Mouse (Mus musculus) kidney, embryonic 16.5 days (tissue): ENCODE results near the gene Pdcl3. TPM values are rescaled to one million over a fixed set of nuclear protein-coding genes. Genes with fewer than 3 reads are reported as not detected.

Experiments
- ATAC-seq: fragments of 200-750 bp; cut with Nextera tagmentation; 2 replicates; pipeline ENCODE4 v1.8.0; 2017; ENCODE audit warnings: moderate TSS enrichment; ENCODE audit not compliant: low FRiP score, low TSS enrichment
- H3K27ac ChIP-seq: fragments of 300-500 bp; sonication (generic); 2 replicates; pipeline ENCODE4 v1.5.1; 2014; ENCODE audit warnings: low read length
- H3K27me3 ChIP-seq: fragments of 300-500 bp; sonication (generic); 2 replicates; pipeline ENCODE4 v1.6.1; 2014; ENCODE audit warnings: low read length, control low read depth, mixed read lengths; ENCODE audit not compliant: insufficient read depth
- H3K36me3 ChIP-seq: fragments of 300-500 bp; sonication (generic); 2 replicates; pipeline ENCODE4 v1.6.1; 2014; ENCODE audit warnings: low read length, control low read depth, mixed read lengths; ENCODE audit not compliant: insufficient read depth
- H3K4me1 ChIP-seq: fragments of 300-500 bp; sonication (generic); 2 replicates; pipeline ENCODE4 v1.6.1; 2014; ENCODE audit warnings: low read length, control low read depth, mixed read lengths; ENCODE audit not compliant: insufficient read depth
- H3K4me2 ChIP-seq: fragments of 300-500 bp; sonication (generic); replicated peaks from 2 replicates; pipeline ENCODE4 v1.6.1; 2014; ENCODE audit warnings: low read depth, low read length
- H3K4me3 ChIP-seq: fragments of 300-500 bp; sonication (generic); 2 replicates; pipeline ENCODE4 v1.5.1; 2014; ENCODE audit warnings: mild to moderate bottlenecking, low read length
- H3K9ac ChIP-seq: fragments of 300-500 bp; sonication (generic); replicated peaks from 2 replicates; pipeline ENCODE4 v1.6.1; 2014; ENCODE audit warnings: low read length
- H3K9me3 ChIP-seq: fragments of 300-500 bp; sonication (generic); 2 replicates; pipeline ENCODE4 v1.6.1; 2016; ENCODE audit warnings: low read length, control low read depth
- WGBS: fragments of 180-500 bp; shearing (Covaris S2); extraction: QIAGEN DNeasy Blood & Tissue Kit; methylation state at CpG from one replicate; pipeline ENCODE4 v1.1.7; 2014; 5-methylcytosine and 5-hydroxymethylcytosine counted together
- polyA plus RNA-seq: library from polyadenylated mRNA; unstranded; fragments of >200 nt; fragmentation: Nextera tagmentation; extraction: Ambion mirVana; gene quantifications from 2 replicates; pipeline ENCODE4 v1.2.1, GENCODE M21; 2015

Gene Pdcl3
- polyA plus RNA-seq, 1 experiment from 2014 or later, result 165 TPM

DNA sequence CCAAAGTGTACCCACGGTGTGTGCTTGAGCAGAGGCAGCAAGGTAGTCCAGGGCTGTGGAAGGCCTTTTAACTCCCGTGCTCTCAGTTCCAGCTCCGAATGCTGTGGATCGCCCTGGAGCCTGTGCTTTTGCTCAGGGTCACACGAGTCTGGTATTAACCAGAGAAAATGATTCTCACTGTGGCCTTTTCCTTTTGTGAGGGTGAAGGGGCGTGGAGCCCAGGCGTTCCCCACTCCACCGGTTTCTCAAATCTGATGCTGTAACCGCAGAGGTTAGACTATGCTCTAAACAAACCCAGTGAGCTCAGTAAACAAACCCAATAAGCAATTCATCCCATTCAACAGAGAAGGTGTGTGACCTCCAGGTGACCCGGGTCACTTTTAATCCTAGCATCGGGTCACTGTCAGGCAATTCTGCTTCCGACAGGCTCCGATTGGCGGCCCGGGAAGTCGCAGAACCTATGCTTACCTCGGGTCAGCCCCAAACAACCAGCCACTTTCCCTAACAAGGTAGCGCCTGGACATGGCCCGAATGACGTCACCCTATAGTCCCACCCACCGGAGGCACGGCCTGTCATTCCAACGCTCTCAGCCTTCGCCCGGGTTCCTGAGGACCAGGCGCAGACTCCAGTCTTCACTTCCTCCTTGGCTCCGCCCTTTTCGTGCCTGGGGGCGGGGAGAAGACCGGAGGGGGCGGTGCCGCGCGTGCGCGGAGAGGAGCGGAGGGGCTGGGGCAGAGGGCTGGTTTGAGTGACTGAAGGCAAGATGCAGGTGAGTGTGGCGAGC lies 1.9 kb downstream of the Pdcl3 start:
- H3K4me2 ChIP-seq, result peak overlapping the region; percentile 69
- peak overlapping the region; percentile 70 for H3K4me3 ChIP-seq
- ATAC-seq, result peak; percentile 99

DNA sequence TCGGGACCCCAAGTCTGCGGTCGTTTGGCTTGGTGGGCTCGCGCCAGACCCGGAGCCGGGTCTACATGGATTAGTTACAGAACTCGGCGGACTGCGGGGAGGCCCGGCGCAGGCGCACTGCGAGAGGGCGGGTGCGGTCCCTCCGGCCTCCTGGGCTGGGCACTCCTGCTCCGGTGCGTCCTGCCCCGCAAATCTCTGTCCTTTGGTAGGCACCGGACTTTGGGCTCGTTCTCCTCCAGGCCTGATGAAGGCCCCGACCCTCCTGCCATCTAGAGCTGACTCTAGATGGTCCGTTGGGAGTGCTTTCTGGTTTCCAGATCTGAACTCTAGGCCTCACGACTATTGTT lies 2.4 kb downstream of the Pdcl3 start:
- H3K27me3 ChIP-seq, result no peaks in the 10 kb centered on the region
- peak overlapping the region; percentile 70 for H3K4me3 ChIP-seq
- under 1% methylated on average over 25 of the region's 25 CpGs for WGBS
- H3K9me3 ChIP-seq, result no peaks in the 10 kb centered on the region
- peak overlapping the region; percentile 71 for H3K4me2 ChIP-seq
- H3K4me1 ChIP-seq, result peaks cover 19% of the 10 kb centered on the region
- ATAC-seq, result peak; percentile 90
- peak overlapping the region; percentile 84 for H3K27ac ChIP-seq
- H3K9ac ChIP-seq, result peak overlapping the region; percentile 80
- peaks cover 13% of the 10 kb centered on the region for H3K36me3 ChIP-seq

More for the DNA sequence above, 1.9 kb downstream of the Pdcl3 start:
- peak overlapping the region; percentile 80 for H3K9ac ChIP-seq
- peaks cover 19% of the 10 kb centered on the region for H3K4me1 ChIP-seq
- no peaks in the 10 kb centered on the region for H3K9me3 ChIP-seq
- peaks cover 7% of the 10 kb centered on the region for H3K36me3 ChIP-seq
- H3K27ac ChIP-seq, result peak overlapping the region; percentile 84
- 4% methylated on average over 37 of the region's 38 CpGs for WGBS
- no peaks in the 10 kb centered on the region for H3K27me3 ChIP-seq

DNA sequence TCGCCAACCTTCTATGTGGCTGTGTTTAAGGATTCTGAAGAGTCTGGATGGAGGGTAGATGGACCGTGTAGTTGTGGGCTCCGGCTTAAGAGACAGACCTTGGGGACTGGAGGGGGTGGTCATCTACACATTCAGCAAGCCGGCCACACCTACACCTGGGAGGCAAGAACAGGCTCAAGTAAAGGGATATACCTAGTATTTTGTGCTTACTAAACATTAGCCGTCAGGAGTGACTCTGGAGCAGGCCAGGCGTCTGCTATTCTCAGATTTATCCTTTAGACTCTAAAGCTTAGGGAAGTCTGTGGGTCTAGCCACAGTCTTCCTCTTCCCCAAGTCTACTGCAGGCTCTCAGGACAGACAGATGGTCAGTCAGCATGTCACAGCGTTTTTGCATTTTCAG lies 2.9 kb downstream of the Pdcl3 start:
- no peak for ATAC-seq
- Histone ChIP-seq H3K4me2 (peak overlapping the region; percentile 71), H3K4me1 (peaks cover 19% of the 10 kb centered on the region), H3K27me3 (no peaks in the 10 kb centered on the region), H3K4me3 (peak overlapping the region; percentile 70), H3K27ac (peak overlapping the region; percentile 84; the same call in 1 of the 2 replicates), H3K36me3 (peaks cover 16% of the 10 kb centered on the region), H3K9me3 (no peaks in the 10 kb centered on the region), H3K9ac (peak overlapping the region; percentile 80)
- 19% methylated on average over 7 of the region's 7 CpGs for WGBS

DNA sequence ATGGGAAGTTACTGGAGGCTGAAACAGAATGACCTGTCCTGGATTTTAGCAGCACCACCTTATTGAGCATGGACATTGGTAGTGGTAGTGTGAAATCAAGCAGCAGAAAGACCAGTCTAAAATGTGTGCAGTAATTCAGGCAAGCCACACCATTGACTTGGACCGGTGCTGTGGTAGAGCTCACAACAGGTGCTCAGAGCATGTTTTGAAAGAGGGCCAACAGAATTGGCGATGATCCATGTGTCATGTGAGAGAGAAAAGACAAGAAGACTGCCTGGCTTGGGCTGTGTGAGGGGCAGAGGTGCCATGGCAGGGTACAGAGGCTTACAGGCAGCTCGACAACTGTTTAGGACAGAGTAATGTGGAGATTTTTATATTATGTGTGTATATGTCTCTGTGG lies 7.0 kb downstream of the Pdcl3 start:
- WGBS, result 92% methylated on average over 3 of the region's 3 CpGs
- Histone ChIP-seq H3K9me3 (no peaks in the 10 kb centered on the region), H3K9ac (no peak overlapping the region), H3K4me2 (no peak overlapping the region), H3K4me1 (peaks cover 10% of the 10 kb centered on the region), H3K27ac (no peak overlapping the region), H3K36me3 (peaks cover 46% of the 10 kb centered on the region), H3K4me3 (no peak overlapping the region), H3K27me3 (no peaks in the 10 kb centered on the region)
- ATAC-seq, result no peak

DNA sequence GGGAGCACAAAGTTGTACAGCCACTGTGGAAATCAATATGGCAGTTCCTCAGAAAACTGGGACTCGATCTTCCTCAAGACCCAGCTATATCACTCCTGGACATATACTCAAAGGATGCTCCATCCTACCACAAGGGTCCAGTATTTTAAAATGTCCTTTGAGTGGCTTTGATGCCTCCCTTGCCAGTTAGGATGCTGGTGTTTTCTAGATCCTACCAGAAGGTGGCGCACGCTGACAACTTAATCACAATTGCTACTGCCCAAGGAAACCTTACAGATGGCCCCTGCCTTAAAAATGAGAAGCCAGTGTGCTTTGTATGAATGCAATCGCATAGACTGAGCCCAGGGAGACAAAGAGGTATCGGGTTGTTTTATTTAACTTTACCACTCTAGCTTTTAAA lies 15.7 kb downstream of the Pdcl3 start:
- Histone ChIP-seq H3K27me3 (no peaks in the 10 kb centered on the region), H3K36me3 (peaks cover 12% of the 10 kb centered on the region), H3K4me2 (no peak overlapping the region), H3K4me3 (no peak overlapping the region), H3K9ac (no peak overlapping the region), H3K27ac (no peak overlapping the region), H3K9me3 (no peaks in the 10 kb centered on the region), H3K4me1 (no peaks in the 10 kb centered on the region)
- 18% methylated on average over 5 of the region's 5 CpGs for WGBS
- peak; percentile 39; the same call in 1 of the 2 replicates for ATAC-seq

DNA sequence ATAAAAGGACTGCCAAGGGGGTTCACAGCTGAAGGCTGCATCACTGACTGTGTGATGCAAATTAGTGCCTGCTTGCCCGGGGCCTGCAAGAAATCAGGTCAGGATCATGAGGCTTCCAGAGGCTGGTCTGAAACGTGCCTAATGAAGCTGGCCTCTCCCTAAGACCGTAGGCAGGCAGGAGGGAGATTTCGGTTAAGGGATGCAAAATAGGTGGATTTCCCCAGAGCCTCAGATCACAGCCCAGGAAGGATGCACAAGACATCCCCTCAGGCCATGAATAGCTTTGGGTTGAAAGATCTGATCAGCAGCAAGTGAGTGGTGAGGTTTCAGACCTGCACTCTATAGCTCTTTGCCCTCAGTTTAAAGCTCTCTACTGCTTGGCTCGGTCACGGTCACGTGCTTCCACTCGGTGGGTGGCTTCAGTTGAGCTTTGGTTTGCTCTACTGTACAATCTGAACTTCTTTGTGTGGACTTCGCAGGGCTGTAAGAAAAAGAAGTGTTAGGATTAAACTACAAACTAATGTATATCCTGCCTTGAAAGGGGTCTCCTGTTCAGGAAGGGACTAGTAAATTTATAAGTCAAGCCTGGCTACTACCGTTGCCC lies 20.4 kb downstream of the Pdcl3 start:
- no peak for ATAC-seq
- no peak overlapping the region for H3K4me3 ChIP-seq
- H3K4me1 ChIP-seq, result peaks cover 2% of the 10 kb centered on the region; the same call in 1 of the 2 replicates
- H3K4me2 ChIP-seq, result no peak overlapping the region
- 58% methylated on average over 10 of the region's 10 CpGs for WGBS
- no peak overlapping the region for H3K27ac ChIP-seq
- H3K9me3 ChIP-seq, result no peaks in the 10 kb centered on the region
- H3K36me3 ChIP-seq, result no peaks in the 10 kb centered on the region
- H3K27me3 ChIP-seq, result no peaks in the 10 kb centered on the region
- H3K9ac ChIP-seq, result no peak overlapping the region

DNA sequence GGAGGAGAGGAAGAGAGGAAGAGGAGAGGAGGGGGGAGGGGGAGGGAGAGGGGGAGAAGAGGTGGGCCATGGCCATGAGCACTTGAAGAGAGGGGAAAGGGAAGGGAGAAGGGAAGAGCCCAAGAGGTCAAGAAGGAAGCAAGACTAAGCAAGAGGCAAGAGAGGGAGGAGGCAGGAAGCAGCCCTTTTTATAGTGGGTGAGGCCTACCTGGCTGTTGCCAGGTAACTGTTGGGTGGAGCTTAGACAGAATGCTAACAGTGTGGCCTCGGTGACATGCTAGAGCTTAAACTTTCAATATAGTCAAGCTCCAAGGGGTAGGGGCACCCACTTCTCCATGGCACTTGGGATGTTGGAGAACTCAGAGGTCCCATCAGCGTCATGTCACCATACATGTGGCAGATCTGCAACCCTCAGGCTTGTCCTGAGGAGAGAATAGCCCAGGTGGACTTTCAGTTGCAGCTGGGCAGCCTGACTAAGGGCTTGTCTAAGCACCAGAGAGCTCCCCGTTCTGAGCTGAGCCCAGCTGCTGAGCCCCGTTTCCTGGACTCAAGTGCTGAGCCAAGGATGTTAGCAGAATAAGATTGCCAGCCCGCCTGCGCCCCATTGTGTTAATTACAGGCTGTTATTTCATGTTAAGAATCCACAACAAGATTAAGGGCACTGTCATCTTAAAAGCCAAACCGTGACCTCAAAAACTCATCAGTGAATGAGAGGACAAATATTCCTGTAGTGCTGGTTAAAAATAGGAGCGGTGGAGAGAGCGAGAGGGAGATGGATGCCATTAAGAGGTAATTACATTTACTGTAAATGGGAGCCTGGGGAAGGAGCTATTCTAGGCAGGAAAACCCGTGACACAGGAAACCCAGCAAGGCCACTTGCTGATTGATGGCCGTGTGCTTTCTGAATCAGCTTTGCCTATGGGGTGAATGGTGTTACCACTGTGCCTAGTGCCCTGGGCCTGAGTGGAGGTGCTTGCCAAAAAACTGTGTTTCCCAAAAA lies 21.7 kb downstream of the Pdcl3 start:
- no peak for ATAC-seq
- Histone ChIP-seq H3K4me2 (no peak overlapping the region), H3K4me1 (peaks cover 2% of the 10 kb centered on the region; the same call in 1 of the 2 replicates), H3K27ac (0 out of 2 replicates have a peak overlapping the region, but pooled peaks have one; percentile 15), H3K4me3 (no peak overlapping the region), H3K9ac (no peak overlapping the region), H3K9me3 (no peaks in the 10 kb centered on the region), H3K36me3 (no peaks in the 10 kb centered on the region), H3K27me3 (no peaks in the 10 kb centered on the region)
- WGBS, result 48% methylated on average over 11 of the region's 11 CpGs

DNA sequence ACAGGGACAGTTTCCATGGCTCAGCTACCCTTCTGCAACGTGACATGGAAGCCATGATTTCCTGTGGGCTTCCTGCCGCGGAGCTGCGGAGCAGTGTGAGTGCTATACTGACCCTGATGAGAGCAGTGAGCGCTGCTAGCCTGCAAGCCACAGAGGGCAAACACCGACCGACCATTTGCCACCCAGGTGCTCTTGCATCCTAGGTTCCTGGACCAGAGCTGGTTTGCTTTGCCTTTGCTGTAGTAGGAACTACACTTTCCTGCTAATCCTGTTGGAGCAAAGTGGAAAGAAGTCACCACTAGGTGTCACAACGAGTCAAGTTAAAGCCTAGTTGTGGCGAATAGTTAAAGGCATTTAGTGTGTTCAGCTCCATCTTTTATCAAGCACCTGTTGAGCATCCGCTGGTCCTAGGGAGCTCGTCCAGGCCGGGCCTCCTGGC lies 25.2 kb downstream of the Pdcl3 start:
- H3K27ac ChIP-seq, result no peak overlapping the region
- ATAC-seq, result peak; percentile 57; the same call in 1 of the 2 replicates
- 0 out of 2 replicates have a peak overlapping the region, but pooled peaks have one; percentile 23 for H3K4me2 ChIP-seq
- H3K36me3 ChIP-seq, result no peaks in the 10 kb centered on the region
- H3K4me3 ChIP-seq, result no peak overlapping the region
- peaks cover 2% of the 10 kb centered on the region; the same call in 1 of the 2 replicates for H3K4me1 ChIP-seq
- whole genome bisulfite sequencing, result 17% methylated on average over 12 of the region's 12 CpGs
- H3K9me3 ChIP-seq, result no peaks in the 10 kb centered on the region
- no peaks in the 10 kb centered on the region for H3K27me3 ChIP-seq
- no peak overlapping the region for H3K9ac ChIP-seq

DNA sequence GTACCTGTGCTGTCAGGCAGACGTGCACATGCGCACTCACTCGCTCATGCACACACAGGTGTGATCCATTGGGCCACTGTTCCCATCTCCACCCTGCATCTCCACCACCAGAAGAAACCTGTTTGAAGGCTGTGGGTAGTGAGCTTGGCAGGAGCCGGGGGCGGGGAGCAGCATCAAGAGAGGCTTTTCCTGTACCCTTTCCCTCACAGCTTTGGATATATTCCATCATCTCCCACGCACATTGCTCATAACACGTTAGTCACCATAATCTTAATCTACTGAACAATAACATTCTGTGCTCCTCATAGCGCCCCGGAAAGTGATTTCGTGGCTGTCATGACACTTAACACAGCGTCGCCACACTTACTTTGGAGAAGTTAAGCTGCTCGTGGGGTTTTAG lies 27.2 kb downstream of the Pdcl3 start:
- H3K4me1 ChIP-seq, result no peaks in the 10 kb centered on the region
- no peak overlapping the region for H3K4me3 ChIP-seq
- H3K27me3 ChIP-seq, result no peaks in the 10 kb centered on the region
- H3K36me3 ChIP-seq, result no peaks in the 10 kb centered on the region
- no peak overlapping the region for H3K9ac ChIP-seq
- H3K27ac ChIP-seq, result no peak overlapping the region
- H3K4me2 ChIP-seq, result no peak overlapping the region
- no peaks in the 10 kb centered on the region for H3K9me3 ChIP-seq
- ATAC-seq, result no peak
- 83% methylated on average over 13 of the region's 13 CpGs for WGBS
